Mouse (Mus musculus): ENCODE results near the gene Nsun2. TPM values are rescaled to one million over a fixed set of nuclear protein-coding genes. Genes with fewer than 3 reads are reported as not detected.

Nsun2 gene
- 74.1 and 86.5 TPM in 2 replicates for polyA plus RNA-seq (2012; rRNA removed)

DNA sequence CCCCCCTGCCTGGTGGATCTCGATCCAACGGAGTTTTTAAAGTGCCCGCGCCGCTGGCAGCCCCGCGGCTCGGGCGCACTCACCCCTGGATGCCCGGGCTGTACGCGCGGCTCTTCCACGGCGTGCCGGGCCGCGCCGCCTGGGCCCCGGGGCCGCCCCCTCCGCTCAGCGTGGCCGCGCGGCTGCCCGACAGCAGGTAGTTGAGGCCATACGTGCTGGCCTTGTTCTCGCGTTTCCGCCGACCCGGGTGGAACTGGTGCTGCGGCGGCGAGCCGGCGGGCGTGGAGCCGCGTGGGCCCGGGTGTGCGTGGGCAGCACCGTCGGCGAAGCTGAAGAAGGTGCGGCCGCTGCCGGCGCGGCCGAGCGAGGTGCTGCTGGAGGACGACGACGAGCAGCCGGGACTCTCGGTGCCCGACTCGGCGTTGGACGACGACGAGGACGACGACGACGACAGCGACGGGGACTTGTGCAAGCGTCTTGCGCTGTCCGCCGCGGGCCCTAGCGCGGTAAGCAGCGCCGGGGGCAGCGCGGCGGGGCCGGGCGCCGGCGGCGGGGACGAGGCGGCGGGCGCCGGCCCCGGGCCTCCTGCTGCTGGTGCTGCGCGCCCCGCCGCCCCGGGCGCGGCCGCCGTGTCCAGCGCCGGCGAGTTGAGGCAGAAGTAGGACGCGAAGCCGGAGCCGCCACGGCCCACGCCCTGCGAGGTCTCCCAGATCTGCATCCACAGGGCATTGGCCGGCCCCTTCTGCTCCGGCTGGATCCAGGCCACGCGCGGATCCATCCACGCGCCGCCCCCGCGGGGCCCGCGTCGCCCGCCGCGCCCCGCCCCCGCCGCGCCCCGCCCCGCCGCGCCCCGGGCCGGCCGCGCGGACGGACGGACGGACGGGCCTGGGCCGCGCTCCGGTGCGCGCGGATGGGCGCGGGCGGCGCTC lies at the start of gene Nsun2:
Gene Nsun2 (plus strand): TSS at position 342 of the 929 bp plus-strand sequence.
- no peaks in the 10 kb centered on the region for H3K36me3 ChIP-seq (ENCODE audit: control insufficient read depth, insufficient read depth, low read length)
- H3K4me1 ChIP-seq (replicated peaks; ENCODE audit: control insufficient read depth, insufficient read depth, low read length), result peaks cover 29% of the 10 kb centered on the region
- WGBS, result 12% methylated on average over 150 of the region's 155 CpGs
- H3K27ac ChIP-seq (ENCODE audit: control insufficient read depth, insufficient read depth, low read length), result no peak within 1 kb of the TSS
- H3K4me3 ChIP-seq (ENCODE audit: control insufficient read depth, insufficient read depth, low read length), result peak within 1 kb of the TSS; percentile 72
- DNase-seq, result peak; percentile 49
- TF ChIP-seq CTCF (IDR thresholded peaks at IDR 0.05; ENCODE audit: borderline replicate concordance, control insufficient read depth, extremely low read depth, insufficient read depth, low read length, poor library complexity) (no peak; the same call in 1 of the 2 replicates), POLR2A (IDR thresholded peaks at IDR 0.05; ENCODE audit: control insufficient read depth, extremely low read depth, insufficient read depth, low read length, poor library complexity) (no peak)
- no peaks in the 10 kb centered on the region for H3K27me3 ChIP-seq (ENCODE audit: control insufficient read depth, insufficient read depth, low read length)

DNA sequence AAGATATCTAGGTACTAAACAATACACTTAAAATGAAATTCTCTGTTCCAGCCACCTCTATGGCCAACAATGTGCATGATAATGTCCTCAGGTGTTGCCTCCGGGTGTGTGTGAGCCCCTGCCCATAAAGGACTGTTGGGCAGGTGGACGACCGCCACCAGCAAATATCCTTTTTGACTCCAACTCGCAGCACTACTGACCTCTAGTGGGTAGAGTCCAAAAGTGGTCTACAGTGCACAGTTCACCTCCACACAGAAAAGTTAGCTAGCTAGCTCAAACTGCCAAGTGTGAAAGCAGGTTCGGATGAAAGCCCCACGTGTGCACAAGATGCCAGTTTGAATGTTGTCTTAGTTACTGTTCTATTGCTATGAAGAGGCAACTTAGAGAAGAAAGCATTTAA lies 48.2 kb upstream of the Nsun2 start:
- WGBS, result 12% methylated on average over 6 of the region's 6 CpGs
- DNase-seq, result no peak
- TF ChIP-seq CTCF (IDR thresholded peaks at IDR 0.05; ENCODE audit: borderline replicate concordance, control insufficient read depth, extremely low read depth, insufficient read depth, low read length, poor library complexity) (no peak), POLR2A (IDR thresholded peaks at IDR 0.05; ENCODE audit: control insufficient read depth, extremely low read depth, insufficient read depth, low read length, poor library complexity) (no peak)
- Histone ChIP-seq H3K4me1 (replicated peaks; ENCODE audit: control insufficient read depth, insufficient read depth, low read length) (no peaks in the 10 kb centered on the region), H3K36me3 (ENCODE audit: control insufficient read depth, insufficient read depth, low read length) (no peaks in the 10 kb centered on the region), H3K27ac (ENCODE audit: control insufficient read depth, insufficient read depth, low read length) (no peak overlapping the region), H3K27me3 (ENCODE audit: control insufficient read depth, insufficient read depth, low read length) (peaks cover 9% of the 10 kb centered on the region), H3K4me3 (ENCODE audit: control insufficient read depth, insufficient read depth, low read length) (no peak overlapping the region)

- H3K27me3 ChIP-seq (ENCODE audit: control insufficient read depth, insufficient read depth, low read length), result peaks cover 7% of the 10 kb centered on the region
- TF ChIP-seq CTCF (IDR thresholded peaks at IDR 0.05; ENCODE audit: borderline replicate concordance, control insufficient read depth, extremely low read depth, insufficient read depth, low read length, poor library complexity) (no peak), POLR2A (IDR thresholded peaks at IDR 0.05; ENCODE audit: control insufficient read depth, extremely low read depth, insufficient read depth, low read length, poor library complexity) (no peak)
- no peaks in the 10 kb centered on the region for H3K36me3 ChIP-seq (ENCODE audit: control insufficient read depth, insufficient read depth, low read length)
- no peak for DNase-seq
- H3K27ac ChIP-seq (ENCODE audit: control insufficient read depth, insufficient read depth, low read length), result no peak overlapping the region
- no peaks in the 10 kb centered on the region for H3K4me1 ChIP-seq (replicated peaks; ENCODE audit: control insufficient read depth, insufficient read depth, low read length)
- H3K4me3 ChIP-seq (ENCODE audit: control insufficient read depth, insufficient read depth, low read length), result no peak overlapping the region
- WGBS, result 60% methylated on average over 7 of the region's 7 CpGs
Measured at GRCm38 (mm10) chr13:69485833-69486232, 47.7 kb upstream of the Nsun2 start.

- WGBS, result 89% methylated on average over 7 of the region's 7 CpGs
- DNase-seq, result no peak
- H3K27me3 ChIP-seq (ENCODE audit: control insufficient read depth, insufficient read depth, low read length), result peaks cover 1% of the 10 kb centered on the region; the same call in 1 of the 2 replicates
Measured at GRCm38 (mm10) chr13:69487108-69487507, 46.4 kb upstream of the Nsun2 start.

DNA sequence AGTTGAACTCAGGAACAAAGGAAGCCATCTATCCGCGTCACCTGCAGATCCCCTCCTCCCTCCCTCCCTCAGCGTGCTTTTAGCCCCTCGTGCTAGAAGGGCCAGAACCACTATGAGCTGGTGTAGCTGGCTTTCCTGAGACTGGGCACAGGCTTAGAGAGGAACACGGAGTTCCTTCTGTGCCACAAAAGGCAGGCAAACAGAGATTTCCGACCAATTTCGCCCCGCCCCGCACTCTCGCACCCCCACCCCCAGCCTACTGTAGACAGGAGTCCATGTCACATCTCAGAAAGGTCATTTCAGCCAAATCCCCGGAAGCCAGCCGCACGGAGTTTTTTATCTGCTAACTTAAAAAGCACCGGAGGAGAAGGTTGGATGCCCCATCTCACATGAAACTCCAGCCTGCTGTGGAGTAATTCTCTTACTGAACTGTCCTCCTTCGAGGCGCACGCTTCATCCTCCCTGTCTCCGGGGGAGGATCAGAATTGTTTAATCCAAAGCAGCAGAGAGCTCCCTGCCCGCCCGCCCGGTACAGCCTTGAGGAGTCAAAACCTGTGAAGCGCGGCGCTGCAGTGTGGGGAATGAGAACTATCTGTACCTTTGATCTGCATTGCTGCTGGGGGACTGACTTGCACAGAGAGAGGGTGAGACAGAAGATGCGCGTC lies 45.8 kb upstream of the Nsun2 start:
- Histone ChIP-seq H3K4me1 (replicated peaks; ENCODE audit: control insufficient read depth, insufficient read depth, low read length) (no peaks in the 10 kb centered on the region), H3K27me3 (ENCODE audit: control insufficient read depth, insufficient read depth, low read length) (no peaks in the 10 kb centered on the region; the same call in 1 of the 2 replicates), H3K36me3 (ENCODE audit: control insufficient read depth, insufficient read depth, low read length) (no peaks in the 10 kb centered on the region), H3K27ac (ENCODE audit: control insufficient read depth, insufficient read depth, low read length) (no peak overlapping the region), H3K4me3 (ENCODE audit: control insufficient read depth, insufficient read depth, low read length) (no peak overlapping the region)
- WGBS, result 5% methylated on average over 26 of the region's 26 CpGs
- DNase-seq, result no peak
- TF ChIP-seq POLR2A (IDR thresholded peaks at IDR 0.05; ENCODE audit: control insufficient read depth, extremely low read depth, insufficient read depth, low read length, poor library complexity), result no peak
- no peak for TF ChIP-seq CTCF (IDR thresholded peaks at IDR 0.05; ENCODE audit: borderline replicate concordance, control insufficient read depth, extremely low read depth, insufficient read depth, low read length, poor library complexity)

More at GRCm38 (mm10) chr13:69487108-69487507, 46.4 kb upstream of the Nsun2 start:
- Histone ChIP-seq H3K4me3 (ENCODE audit: control insufficient read depth, insufficient read depth, low read length) (no peak overlapping the region), H3K27ac (ENCODE audit: control insufficient read depth, insufficient read depth, low read length) (no peak overlapping the region), H3K4me1 (replicated peaks; ENCODE audit: control insufficient read depth, insufficient read depth, low read length) (no peaks in the 10 kb centered on the region), H3K36me3 (ENCODE audit: control insufficient read depth, insufficient read depth, low read length) (no peaks in the 10 kb centered on the region)
- TF ChIP-seq CTCF (IDR thresholded peaks at IDR 0.05; ENCODE audit: borderline replicate concordance, control insufficient read depth, extremely low read depth, insufficient read depth, low read length, poor library complexity), result no peak
- no peak for TF ChIP-seq POLR2A (IDR thresholded peaks at IDR 0.05; ENCODE audit: control insufficient read depth, extremely low read depth, insufficient read depth, low read length, poor library complexity)

GRCm38 (mm10) chr13:69488565-69489255 lies 44.8 kb upstream of the Nsun2 start:
- TF ChIP-seq POLR2A (IDR thresholded peaks at IDR 0.05; ENCODE audit: control insufficient read depth, extremely low read depth, insufficient read depth, low read length, poor library complexity) (no peak), CTCF (IDR thresholded peaks at IDR 0.05; ENCODE audit: borderline replicate concordance, control insufficient read depth, extremely low read depth, insufficient read depth, low read length, poor library complexity) (no peak)
- Histone ChIP-seq H3K36me3 (ENCODE audit: control insufficient read depth, insufficient read depth, low read length) (no peaks in the 10 kb centered on the region), H3K27me3 (ENCODE audit: control insufficient read depth, insufficient read depth, low read length) (no peaks in the 10 kb centered on the region; the same call in 1 of the 2 replicates), H3K27ac (ENCODE audit: control insufficient read depth, insufficient read depth, low read length) (no peak overlapping the region), H3K4me1 (replicated peaks; ENCODE audit: control insufficient read depth, insufficient read depth, low read length) (no peaks in the 10 kb centered on the region), H3K4me3 (ENCODE audit: control insufficient read depth, insufficient read depth, low read length) (no peak overlapping the region)
- WGBS, result 43% methylated on average over 13 of the region's 13 CpGs
- no peak for DNase-seq
